Mouse (Mus musculus) spleen, adult 2 months (tissue): Measurements from ENCODE around the gene Rbm3.
"Not testable (repeated sequence)": the region's sequence is repeated elsewhere in the genome, so short reads cannot be mapped to it uniquely, and the experiment has no call there.

Source experiments
- CTCF ChIP-seq: fragments of 200-500 bp; IDR thresholded peaks from 2 replicates; pipeline ENCODE4 v1.5.1; 2011; ENCODE audit warnings: mild to moderate bottlenecking, inconsistent platforms; ENCODE audit not compliant: insufficient read depth, insufficient read length, insufficient replicate concordance; ENCODE audit errors: extremely low read depth
- POLR2A ChIP-seq: fragments of 200-500 bp; IDR thresholded peaks from 2 replicates; pipeline ENCODE4 v1.6.1; 2011; ENCODE audit warnings: low read depth, low read length, inconsistent platforms

DNA sequence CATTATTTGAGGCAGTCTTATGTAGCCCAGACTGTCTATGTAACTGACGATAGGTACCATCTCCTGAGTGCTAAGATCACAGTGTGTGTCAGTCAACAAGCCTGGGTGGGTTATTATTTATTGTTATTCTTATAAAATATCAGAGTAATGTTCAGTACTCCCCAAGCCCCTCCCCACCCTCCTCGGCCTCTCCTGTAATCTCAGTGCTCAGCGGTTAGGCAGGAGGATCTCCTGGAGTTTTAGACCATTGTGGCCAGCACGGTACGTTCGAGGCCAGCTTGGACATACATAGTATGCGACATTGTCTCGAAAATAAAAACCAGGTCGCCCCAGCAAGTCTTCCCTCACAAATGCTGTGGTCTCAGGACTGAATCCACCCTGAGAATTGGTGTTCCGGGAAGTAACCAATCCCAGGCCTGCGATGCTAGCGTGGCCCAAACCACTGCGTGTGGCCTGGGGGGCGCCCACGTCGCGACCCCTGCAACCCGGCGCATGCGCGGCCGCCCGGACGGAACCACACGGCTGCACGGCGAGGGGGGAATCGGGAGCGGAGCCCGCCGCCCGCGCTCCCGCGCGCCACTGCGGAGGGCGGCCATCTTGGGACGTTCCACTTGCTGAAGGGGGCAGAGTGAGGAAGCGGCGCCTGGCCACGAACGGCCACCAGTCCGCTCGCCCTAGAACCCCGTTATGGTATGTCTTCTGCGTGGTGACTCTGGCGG, 49.5 kb downstream of the Rbm3 start:
- TF ChIP-seq CTCF, POLR2A: not testable (repeated sequence)
